Mouse (Mus musculus): Measurements from ENCODE around the gene Psmd4.

GRCm38 (mm10) chr3:94989159-94989761 lies 53.2 kb downstream of the Psmd4 start:
- TF ChIP-seq GATA1 (IDR thresholded peaks at IDR 0.05; ENCODE audit: borderline replicate concordance, low read length) (no peak), FLI1 (IDR thresholded peaks at IDR 0.05; ENCODE audit: low read length) (no peak)
